Comparison of ENCODE assay signal across 28 mouse cellular contexts in genomic region chrX:11435338-11435737, GRCm38 (mm10).
A peak's percentile ranks its signal among the peaks of the same experiment; 100 is the strongest.
DNase-seq lines count a peak whose midpoint lies in the region; ATAC-seq lines count a peak whose summit lies in the region.
"Had no signal": no experiment of that assay in that cellular context is flagged by ENCODE, and none has a peak within 500 bp of the region (broad histone marks: within the 10 kb centered on the region; RNA-seq: fewer than 3 reads in every experiment).

No protein-coding gene starts in this region.

- H3K9ac ChIP-seq in forebrain, embryonic 12.5 days, result no peak overlapping the region
- no peak overlapping the region for H3K9ac ChIP-seq in forebrain, embryonic 16.5 days (replicated peaks; ENCODE audit: low read depth, low read length)
- H3K9ac ChIP-seq in midbrain, embryonic 13.5 days (replicated peaks), result no peak overlapping the region
- no peak overlapping the region for H3K9ac ChIP-seq in midbrain, embryonic 14.5 days (replicated peaks; ENCODE audit: low read length)
- no peak overlapping the region for H3K9ac ChIP-seq in hindbrain, embryonic 14.5 days
- H3K9ac ChIP-seq: forebrain, embryonic 13.5 days; kidney, embryonic 15.5 days; limb, embryonic 15.5 days; liver, embryonic 14.5 days had no signal

- no peak for DNase-seq in midbrain, embryonic 14.5 days
- peak; percentile 54 for DNase-seq in adipocyte (ENCODE audit: low spot score)
- no peak for DNase-seq in hindbrain, embryonic 14.5 days (ENCODE audit: low spot score)
- DNase-seq in heart, adult 9 months (ENCODE audit: low spot score in 2 of 2), result no peak
- DNase-seq in layer of hippocampus, adult 8-10 months (ENCODE audit: low spot score in 2 of 2), result no peak
- DNase-seq: adrenal gland, postnatal 36 days; cerebellum, adult 18-20 months; cerebellum, postnatal 10 days; gastrocnemius, postnatal 25 days; heart, adult 11 months; heart, postnatal 36 days; kidney, adult 18-20 months; kidney, postnatal 25 days; left cerebral cortex, postnatal 4 days; lung, adult 2 months; thymus, postnatal 4 days had no signal

- 0 out of 2 replicates have a peak overlapping the region, but pooled peaks have one; percentile 13 for H3K27ac ChIP-seq in forebrain, embryonic 12.5 days
- H3K27ac ChIP-seq in forebrain, embryonic 16.5 days (ENCODE audit: low read length), result no peak overlapping the region
- H3K27ac ChIP-seq in midbrain, embryonic 13.5 days, result peak overlapping the region; percentile 30; the same call in 1 of the 2 replicates
- H3K27ac ChIP-seq in midbrain, embryonic 14.5 days (replicated peaks; ENCODE audit: low read depth, low read length), result no peak overlapping the region; the same call in 1 of the 2 replicates
- H3K27ac ChIP-seq in hindbrain, embryonic 14.5 days, result peak overlapping the region; percentile 38; the same call in 1 of the 2 replicates
- H3K27ac ChIP-seq: forebrain, embryonic 13.5 days; kidney, embryonic 15.5 days; limb, embryonic 15.5 days; liver, embryonic 14.5 days; midbrain, embryonic 10.5 days had no signal

- peaks cover 47% of the 10 kb centered on the region for H3K27me3 ChIP-seq in forebrain, embryonic 12.5 days
- H3K27me3 ChIP-seq in forebrain, embryonic 16.5 days (replicated peaks; ENCODE audit: control insufficient read depth, insufficient read depth, low read length), result no peaks in the 10 kb centered on the region
- H3K27me3 ChIP-seq in midbrain, embryonic 13.5 days, result peaks cover 32% of the 10 kb centered on the region; the same call in 1 of the 2 replicates
- H3K27me3 ChIP-seq in midbrain, embryonic 14.5 days (ENCODE audit: control insufficient read depth, insufficient read depth, low read length), result no peaks in the 10 kb centered on the region
- peaks cover 33% of the 10 kb centered on the region for H3K27me3 ChIP-seq in hindbrain, embryonic 14.5 days (ENCODE audit: control insufficient read depth, insufficient read depth, low read length)

- WGBS in forebrain, embryonic 12.5 days, result 69% methylated on average over 6 of the region's 6 CpGs
- WGBS in forebrain, embryonic 16.5 days, result 60% methylated on average over 6 of the region's 6 CpGs
- 24% methylated on average over 6 of the region's 6 CpGs for WGBS in midbrain, embryonic 13.5 days
- WGBS in midbrain, embryonic 14.5 days, result 24% methylated on average over 6 of the region's 6 CpGs
- WGBS in hindbrain, embryonic 14.5 days, result 31% methylated on average over 6 of the region's 6 CpGs

- no peak overlapping the region for H3K4me2 ChIP-seq in forebrain, embryonic 12.5 days
- no peak overlapping the region for H3K4me2 ChIP-seq in forebrain, embryonic 16.5 days (ENCODE audit: low read length)
- no peak overlapping the region for H3K4me2 ChIP-seq in midbrain, embryonic 13.5 days (replicated peaks)
- H3K4me2 ChIP-seq in midbrain, embryonic 14.5 days (ENCODE audit: low read length), result no peak overlapping the region
- H3K4me2 ChIP-seq in hindbrain, embryonic 14.5 days (replicated peaks), result no peak overlapping the region
- H3K4me2 ChIP-seq: forebrain, embryonic 13.5 days; heart, embryonic 11.5 days; kidney, embryonic 15.5 days; limb, embryonic 15.5 days had no signal

- ATAC-seq in forebrain, embryonic 12.5 days (ENCODE audit: low FRiP score), result no peak
- no peak for ATAC-seq in forebrain, embryonic 16.5 days
- 0 out of 2 replicates have a peak, but pooled peaks have one; percentile 16 for ATAC-seq in midbrain, embryonic 13.5 days
- ATAC-seq in midbrain, embryonic 14.5 days (ENCODE audit: low FRiP score, low TSS enrichment), result no peak
- ATAC-seq in hindbrain, embryonic 14.5 days (ENCODE audit: low FRiP score), result no peak
- ATAC-seq: CD4-positive, CD25-positive, alpha-beta regulatory T cell, adult 4 months; forebrain, embryonic 13.5 days; inflammation-experienced regulatory T-cells, adult 6 months had no signal

- no peaks in the 10 kb centered on the region for H3K9me3 ChIP-seq in forebrain, embryonic 12.5 days
- H3K9me3 ChIP-seq in forebrain, embryonic 16.5 days (ENCODE audit: control insufficient read depth, low read length), result no peaks in the 10 kb centered on the region
- H3K9me3 ChIP-seq in midbrain, embryonic 13.5 days, result no peaks in the 10 kb centered on the region
- H3K9me3 ChIP-seq in midbrain, embryonic 14.5 days (ENCODE audit: control insufficient read depth, low read length), result no peaks in the 10 kb centered on the region
- no peaks in the 10 kb centered on the region for H3K9me3 ChIP-seq in hindbrain, embryonic 14.5 days (ENCODE audit: control insufficient read depth, low read length)
- H3K9me3 ChIP-seq: forebrain, embryonic 13.5 days; kidney, embryonic 15.5 days; limb, embryonic 15.5 days; midbrain, embryonic 10.5 days had no signal

- peaks cover 38% of the 10 kb centered on the region for H3K4me1 ChIP-seq in forebrain, embryonic 12.5 days
- H3K4me1 ChIP-seq in forebrain, embryonic 16.5 days (replicated peaks; ENCODE audit: control insufficient read depth, insufficient read depth, low read length), result peaks cover 16% of the 10 kb centered on the region
- peaks cover 46% of the 10 kb centered on the region for H3K4me1 ChIP-seq in midbrain, embryonic 13.5 days (replicated peaks)
- H3K4me1 ChIP-seq in midbrain, embryonic 14.5 days (ENCODE audit: control insufficient read depth, insufficient read depth, low read length), result peaks cover 22% of the 10 kb centered on the region
- peaks cover 17% of the 10 kb centered on the region; the same call in 1 of the 2 replicates for H3K4me1 ChIP-seq in hindbrain, embryonic 14.5 days (replicated peaks; ENCODE audit: control insufficient read depth, insufficient read depth, low read length)

- H3K36me3 ChIP-seq in forebrain, embryonic 12.5 days (replicated peaks), result no peaks in the 10 kb centered on the region
- no peaks in the 10 kb centered on the region for H3K36me3 ChIP-seq in forebrain, embryonic 16.5 days (ENCODE audit: control insufficient read depth, insufficient read depth)
- no peaks in the 10 kb centered on the region for H3K36me3 ChIP-seq in midbrain, embryonic 13.5 days
- no peaks in the 10 kb centered on the region for H3K36me3 ChIP-seq in midbrain, embryonic 14.5 days (ENCODE audit: control insufficient read depth, insufficient read depth, low read length)
- H3K36me3 ChIP-seq in hindbrain, embryonic 14.5 days (replicated peaks; ENCODE audit: control insufficient read depth, insufficient read depth), result no peaks in the 10 kb centered on the region
- H3K36me3 ChIP-seq: kidney, embryonic 15.5 days; limb, embryonic 15.5 days; midbrain, embryonic 10.5 days had no signal

- no peak overlapping the region for H3K4me3 ChIP-seq in forebrain, embryonic 12.5 days (replicated peaks)
- no peak overlapping the region for H3K4me3 ChIP-seq in forebrain, embryonic 16.5 days (replicated peaks; ENCODE audit: low read length)
- H3K4me3 ChIP-seq in midbrain, embryonic 13.5 days (replicated peaks), result no peak overlapping the region
- H3K4me3 ChIP-seq in midbrain, embryonic 14.5 days (replicated peaks; ENCODE audit: low read depth, low read length), result no peak overlapping the region
- H3K4me3 ChIP-seq in hindbrain, embryonic 14.5 days (replicated peaks; ENCODE audit: low read length), result no peak overlapping the region
- H3K4me3 ChIP-seq: erythroblast, embryonic 14.5 days; forebrain, embryonic 13.5 days; kidney, embryonic 15.5 days; limb, embryonic 15.5 days; midbrain, embryonic 10.5 days had no signal

Comparison
In these comparisons a context has a peak if more than half of its experiments do, and no peak if none do; other contexts are left out.
1. H3K27ac ChIP-seq: peak in forebrain, embryonic 12.5 days (single experiment), midbrain, embryonic 13.5 days (single experiment) and hindbrain, embryonic 14.5 days (single experiment); none in forebrain, embryonic 16.5 days (single experiment) and midbrain, embryonic 14.5 days (single experiment).